ENCODE assay signal across 14 mouse cellular contexts in the genomic region with DNA sequence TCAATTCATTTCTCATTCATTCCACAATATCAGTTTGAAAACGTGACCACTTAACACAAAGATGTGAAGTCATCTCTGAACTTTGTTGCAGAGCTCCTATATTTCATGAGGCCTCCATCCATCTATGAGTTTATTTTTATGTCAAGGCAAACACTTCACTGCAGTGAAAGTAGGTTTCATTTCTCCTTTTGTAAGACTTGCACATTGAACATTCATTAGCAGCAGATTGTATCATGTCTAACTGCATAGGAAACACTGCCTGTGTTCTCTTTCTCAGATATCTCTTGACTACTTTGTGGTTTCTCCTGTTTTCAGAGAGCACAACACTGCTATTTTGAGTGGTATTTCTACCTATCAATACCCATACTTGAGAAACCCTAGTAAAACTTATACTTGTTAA.
"Had no signal": no experiment of that assay in that cellular context is flagged by ENCODE, and none has a peak within 500 bp of the region (broad histone marks: within the 10 kb centered on the region; RNA-seq: fewer than 3 reads in every experiment).

No protein-coding gene starts in this region.

- ATAC-seq: midbrain, embryonic 16.5 days had no signal

- DNase-seq: lung, adult 18-20 months; lung, embryonic 14.5 days; lung, postnatal 10 days; lung, postnatal 4 days; midbrain, embryonic 14.5 days; retina, postnatal 1 day; right cerebral cortex, adult 18-20 months; right cerebral cortex, postnatal 25 days; right cerebral cortex, postnatal 4 days; spleen, adult 18-20 months; thymus, adult 18-20 months; thymus, postnatal 14 days; thymus, postnatal 36 days had no signal
